Mouse (Mus musculus) CH12.LX (cell line): ENCODE data around the gene Ccdc36. TPM values are rescaled to one million over a fixed set of nuclear protein-coding genes. Genes with fewer than 3 reads are reported as not detected.

ENCODE experiments used
- DNase-seq: peaks from one replicate; pipeline ENCODE4 v3.0.0-alpha.2; 2013; ENCODE audit errors: extremely low read depth
- H3K27ac ChIP-seq: 2 replicates; pipeline ENCODE4 v1.5.1; 2012; ENCODE audit warnings: low read depth, mild to moderate bottlenecking, control low read depth, moderate library complexity; ENCODE audit not compliant: insufficient read depth
- H3K27me3 ChIP-seq: replicated peaks from 2 replicates; pipeline ENCODE3; 2012; ENCODE audit warnings: inconsistent platforms
- H3K36me3 ChIP-seq, 2 experiments: replicated peaks in 1 of 2; 2 replicates each; pipeline versions ENCODE3 to v1.6.1; 2012; ENCODE audit warnings: inconsistent platforms in 1 of 2, low read length in 1 of 2, mild to moderate bottlenecking in 1 of 2, mixed read lengths in 1 of 2, moderate library complexity in 1 of 2; ENCODE audit not compliant: control insufficient read depth in 1 of 2, insufficient read depth in 1 of 2
- H3K4me1 ChIP-seq, 2 experiments: 2 replicates each; pipeline ENCODE4 v1.6.1; 2012; ENCODE audit warnings: inconsistent platforms in 1 of 2, moderate library complexity in 1 of 2; ENCODE audit not compliant: insufficient read depth in 2 of 2, control insufficient read depth in 1 of 2
- H3K4me2 ChIP-seq: 2 replicates; pipeline ENCODE4 v1.6.1; 2012; ENCODE audit warnings: low read depth, mild to moderate bottlenecking, control low read depth; ENCODE audit not compliant: poor library complexity, insufficient read depth, severe bottlenecking
- H3K4me3 ChIP-seq, 3 experiments: fragments of 150-350 bp in 1 of 3; sonication (generic) in 1 of 3; replicated peaks in 1 of 3; 2 replicates each; pipeline versions ENCODE3 to v1.5.1; 2011 to 2012; ENCODE audit warnings: low read depth in 2 of 3, low read length in 2 of 3, mild to moderate bottlenecking in 2 of 3, moderate library complexity in 2 of 3, control low read depth in 1 of 3, improper control_type of control experiment in 1 of 3, inconsistent platforms in 1 of 3, mixed read lengths in 1 of 3; ENCODE audit not compliant: poor library complexity in 1 of 3
- H3K79me2 ChIP-seq: replicated peaks from 2 replicates; pipeline ENCODE4 v1.6.1; 2012; ENCODE audit warnings: mild to moderate bottlenecking, moderate library complexity; ENCODE audit not compliant: control insufficient read depth, poor library complexity, insufficient read depth, severe bottlenecking; ENCODE audit errors: extremely low read depth
- H3K9ac ChIP-seq: 2 replicates; pipeline ENCODE4 v1.6.1; 2012; ENCODE audit warnings: low read depth, mild to moderate bottlenecking, control low read depth, moderate library complexity; ENCODE audit not compliant: insufficient read depth
- H3K9me3 ChIP-seq: replicated peaks from 2 replicates; pipeline ENCODE3; 2012; ENCODE audit warnings: low read length, inconsistent platforms, mixed read lengths
- BHLHE40 ChIP-seq: IDR thresholded peaks from 2 replicates; pipeline ENCODE4 v1.6.1; 2011; ENCODE audit warnings: mild to moderate bottlenecking, low read depth, low read length, improper control_type of control experiment
- CHD1 ChIP-seq: IDR thresholded peaks from 2 replicates; pipeline ENCODE4 v1.6.1; 2012; ENCODE audit warnings: low read depth, low read length, improper control_type of control experiment, inconsistent platforms
- EP300 ChIP-seq: IDR thresholded peaks from 2 replicates; pipeline ENCODE4 v1.6.1; 2011; ENCODE audit warnings: low read length, improper control_type of control experiment
- HCFC1 ChIP-seq: IDR thresholded peaks from 2 replicates; pipeline ENCODE4 v1.6.1; 2012; ENCODE audit warnings: low read depth, mild to moderate bottlenecking, inconsistent platforms, low read length, improper control_type of control experiment
- IRF4 ChIP-seq: IDR thresholded peaks from 2 replicates; pipeline ENCODE4 v1.6.1; 2014; ENCODE audit warnings: low read depth, mild to moderate bottlenecking, inconsistent platforms, low read length, improper control_type of control experiment
- JUN ChIP-seq: IDR thresholded peaks from 2 replicates; pipeline ENCODE4 v1.6.1; 2011; ENCODE audit warnings: low read depth, mild to moderate bottlenecking, low read length, improper control_type of control experiment, moderate library complexity; ENCODE audit not compliant: insufficient read depth
- JUND ChIP-seq: conservative IDR thresholded peaks from 2 replicates; pipeline ENCODE4 v1.6.1; 2011; ENCODE audit warnings: low read depth, low read length, improper control_type of control experiment
- KAT2A ChIP-seq: IDR thresholded peaks from 2 replicates; pipeline ENCODE4 v1.6.1; 2012; ENCODE audit warnings: low read length, improper control_type of control experiment, inconsistent platforms; ENCODE audit not compliant: insufficient replicate concordance
- MAFK ChIP-seq: IDR thresholded peaks from 2 replicates; pipeline ENCODE4 v1.6.1; 2011; ENCODE audit warnings: low read length, improper control_type of control experiment; ENCODE audit not compliant: insufficient replicate concordance
- MAX ChIP-seq: IDR thresholded peaks from 2 replicates; pipeline ENCODE4 v1.6.1; 2011; ENCODE audit warnings: low read length, improper control_type of control experiment
- MAZ ChIP-seq: IDR thresholded peaks from 2 replicates; pipeline ENCODE4 v1.6.1; 2012; ENCODE audit warnings: low read depth, mild to moderate bottlenecking, inconsistent platforms, low read length, improper control_type of control experiment, moderate library complexity
- MEF2A ChIP-seq: IDR thresholded peaks from 2 replicates; pipeline ENCODE4 v1.6.1; 2014; ENCODE audit warnings: low read depth, mild to moderate bottlenecking, inconsistent platforms, low read length, improper control_type of control experiment, borderline replicate concordance
- MXI1 ChIP-seq: IDR thresholded peaks from 2 replicates; pipeline ENCODE4 v1.6.1; 2011; ENCODE audit warnings: mild to moderate bottlenecking, low read depth, low read length, improper control_type of control experiment
- MYC ChIP-seq: IDR thresholded peaks from 2 replicates; pipeline ENCODE4 v1.6.1; 2011; ENCODE audit warnings: low read depth, mild to moderate bottlenecking, improper control_type of control experiment, low read length
- PAX5 ChIP-seq: IDR thresholded peaks from 2 replicates; pipeline ENCODE4 v1.6.1; 2012; ENCODE audit warnings: low read length, inconsistent platforms, mixed read lengths
- POLR2A ChIP-seq: IDR thresholded peaks from 2 replicates; pipeline ENCODE4 v1.6.1; 2011; ENCODE audit warnings: low read depth, mild to moderate bottlenecking, improper control_type of control experiment, low read length
- RAD21 ChIP-seq: IDR thresholded peaks from 2 replicates; pipeline ENCODE4 v1.6.1; 2011; ENCODE audit warnings: low read depth, mild to moderate bottlenecking, low read length, improper control_type of control experiment, moderate library complexity
- SMC3 ChIP-seq: IDR thresholded peaks from 2 replicates; pipeline ENCODE4 v1.6.1; 2011; ENCODE audit warnings: low read depth, low read length, improper control_type of control experiment
- TBP ChIP-seq: conservative IDR thresholded peaks from 2 replicates; pipeline ENCODE4 v1.6.1; 2011; ENCODE audit warnings: low read depth, low read length, improper control_type of control experiment
- TCF12 ChIP-seq: IDR thresholded peaks from 2 replicates; pipeline ENCODE4 v1.6.1; 2014; ENCODE audit warnings: low read depth, mild to moderate bottlenecking, inconsistent platforms, low read length, improper control_type of control experiment
- UBTF ChIP-seq: IDR thresholded peaks from 2 replicates; pipeline ENCODE4 v1.6.1; 2012; ENCODE audit warnings: low read depth, mild to moderate bottlenecking, inconsistent platforms, low read length, improper control_type of control experiment, moderate library complexity
- USF1 ChIP-seq: IDR thresholded peaks from 2 replicates; pipeline ENCODE4 v1.6.1; 2014; ENCODE audit warnings: low read depth, mild to moderate bottlenecking, inconsistent platforms, low read length, improper control_type of control experiment
- ZC3H11A ChIP-seq: IDR thresholded peaks from 2 replicates; pipeline ENCODE4 v1.6.1; 2012; ENCODE audit warnings: low read depth, mild to moderate bottlenecking, inconsistent platforms, low read length, improper control_type of control experiment
- ZKSCAN1 ChIP-seq: IDR thresholded peaks from 2 replicates; pipeline ENCODE4 v1.6.1; 2012; ENCODE audit warnings: low read depth, inconsistent platforms, low read length, improper control_type of control experiment, borderline replicate concordance
- ZMIZ1 ChIP-seq: IDR thresholded peaks from 2 replicates; pipeline ENCODE4 v1.6.1; 2012; ENCODE audit warnings: low read depth, mild to moderate bottlenecking, inconsistent platforms, low read length, improper control_type of control experiment
- ZNF384 ChIP-seq: IDR thresholded peaks from 2 replicates; pipeline ENCODE4 v1.6.1; 2012; ENCODE audit warnings: low read depth, low read length, improper control_type of control experiment, inconsistent platforms
- dilution Hi-C: fragments of 300-500 bp; cut with MboI; formaldehyde crosslinking; loops from 2 replicates; pipeline ENCODE4 v1.14.3; 2020; ENCODE audit warnings: low sequenced_read_pairs; ENCODE audit not compliant: extremely low pct_unique_long_range_greater_than_20kb, extremely low pct_ligation_motif_present
- in situ Hi-C: fragments of 300-500 bp; cut with MboI; formaldehyde crosslinking; loops from 3 replicates; pipeline ENCODE4 v1.14.3; 2019; ENCODE audit warnings: low sequenced_read_pairs, low pct_ligation_motif_present, low pct_unique_long_range_greater_than_20kb, mixed read lengths
- polyA plus RNA-seq: library from polyadenylated mRNA; unstranded; fragments of >175 nt; gene quantifications from 2 replicates; pipeline ENCODE4 v1.2.1, GENCODE M21; 2012; ENCODE audit warnings: low read depth; ENCODE audit not compliant: insufficient read length
- total RNA-seq, 2 experiments: library from RNA; depleted of rRNA; stranded (reverse); fragments of 300-350 nt in 1 of 2; fragments of >200 nt in 1 of 2; gene quantifications; 2 replicates each; pipeline ENCODE4 v1.2.3; 2012 to 2014

Gene Ccdc36
- total and polyA plus RNA-seq, 3 experiments: 0.04 to 0.13 (median 0.13) TPM

GRCm38 (mm10) chr9:108395427-108395826 lies 32.9 kb downstream of the Ccdc36 start:
- H3K9ac ChIP-seq: no peak overlapping the region
- H3K27ac ChIP-seq: no peak overlapping the region
- no peak for DNase-seq
- no peaks in the 10 kb centered on the region for H3K9me3 ChIP-seq
- TF ChIP-seq ZC3H11A (no peak), JUND (no peak), ZNF384 (peak; percentile 65), ZKSCAN1 (no peak)
- TF ChIP-seq, all 38 proteins: peak for 1
- Histone ChIP-seq H3K4me3 (no peak overlapping the region), H3K4me2 (no peak overlapping the region), H3K79me2 (no peaks in the 10 kb centered on the region), H3K27me3 (no peaks in the 10 kb centered on the region), H3K36me3 (peaks cover 15 to 31% of the 10 kb centered on the region in 2 experiments), H3K4me1 (no peaks in the 10 kb centered on the region)
- in situ Hi-C loops: no loop called here
- dilution Hi-C loops: no loop called here

DNA sequence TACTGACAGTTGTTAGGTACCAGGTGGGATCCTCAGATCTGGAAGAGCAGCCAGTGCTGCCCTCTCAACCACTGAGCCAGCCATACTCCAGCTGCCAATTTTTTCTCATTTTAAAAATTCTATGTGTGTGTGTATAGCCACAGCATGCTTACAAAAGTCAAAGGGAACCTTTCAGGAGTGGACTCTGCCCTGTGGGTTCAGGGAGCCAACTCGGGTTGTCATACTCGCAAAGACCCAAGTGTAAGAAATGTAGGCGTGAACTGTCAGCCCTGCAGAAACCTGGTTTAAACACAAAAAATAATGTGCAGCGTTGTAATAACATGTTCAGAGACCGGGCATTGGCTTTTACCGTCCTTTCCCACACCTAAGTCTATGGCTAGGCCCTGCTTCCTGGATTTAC lies 34.1 kb downstream of the Ccdc36 start:
- Histone ChIP-seq H3K27ac (no peak overlapping the region), H3K36me3 (peaks cover 22 to 41% of the 10 kb centered on the region in 2 experiments), H3K79me2 (no peaks in the 10 kb centered on the region), H3K4me2 (no peak overlapping the region), H3K4me3 (no peak overlapping the region), H3K4me1 (no peaks in the 10 kb centered on the region), H3K9ac (no peak overlapping the region), H3K9me3 (no peaks in the 10 kb centered on the region), H3K27me3 (no peaks in the 10 kb centered on the region)
- in situ Hi-C loops (no loop called here), dilution Hi-C loops (no loop called here)
- DNase-seq: no peak
- TF ChIP-seq PAX5 (no peak), CHD1 (no peak), USF1 (no peak), UBTF (no peak), SMC3 (no peak), IRF4 (no peak), MEF2A (no peak), MXI1 (no peak), MYC (no peak)

DNA sequence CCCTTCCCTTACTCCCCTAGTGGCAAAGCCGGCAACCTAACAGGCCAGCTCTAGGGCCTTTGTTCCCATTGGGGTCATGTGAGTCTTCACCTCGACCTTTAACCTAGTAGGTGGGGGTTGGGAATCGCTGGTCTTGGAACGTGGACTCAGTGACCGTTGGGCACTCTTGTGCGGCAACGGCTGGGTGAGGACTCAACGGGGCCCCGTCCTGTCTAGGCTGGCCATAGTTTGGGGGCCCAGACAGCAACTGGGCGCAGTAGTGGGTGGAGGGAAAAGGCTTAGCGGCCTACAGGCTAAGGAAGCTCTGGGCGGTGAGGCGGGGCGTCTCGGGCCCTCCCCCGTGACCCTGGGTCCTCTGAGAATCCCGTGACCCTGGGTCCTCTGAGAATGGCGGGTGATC lies 35.6 kb downstream of the Ccdc36 start, which contains the start of gene 1700102P08Rik:
1700102P08Rik (plus strand) TSS at position 130 of the 400 bp plus-strand sequence.
- H3K9ac ChIP-seq: no peak within 1 kb of the TSS
- dilution Hi-C loops: no loop called here

More for the DNA sequence above, 35.6 kb downstream of the Ccdc36 start, which contains the start of gene 1700102P08Rik:
- in situ Hi-C loops: no loop called here
- Histone ChIP-seq H3K4me2 (no peak within 1 kb of the TSS), H3K4me3 (no peak within 1 kb of the TSS), H3K36me3 (peaks cover 34 to 55% of the 10 kb centered on the region in 2 experiments), H3K79me2 (no peaks in the 10 kb centered on the region), H3K27ac (no peak within 1 kb of the TSS), H3K9me3 (no peaks in the 10 kb centered on the region), H3K27me3 (no peaks in the 10 kb centered on the region)
- no peak for DNase-seq
- TF ChIP-seq MAZ (no peak), BHLHE40 (no peak), ZMIZ1 (no peak), UBTF (no peak), JUN (no peak), POLR2A (no peak), RAD21 (no peak), IRF4 (no peak), MEF2A (no peak), KAT2A (no peak), JUND (no peak), HCFC1 (no peak), MAFK (no peak), EP300 (no peak), USF1 (no peak), TBP (no peak), MYC (no peak), MAX (no peak), TCF12 (no peak)
- TF ChIP-seq, all 38 proteins: peak for 0
- H3K4me1 ChIP-seq: no peaks in the 10 kb centered on the region
